Mouse (Mus musculus): Measurements from ENCODE around the gene Lrrc56. TPM values are rescaled to one million over a fixed set of nuclear protein-coding genes. Genes with fewer than 3 reads are reported as not detected.

Lrrc56 gene
- 1.9 TPM for polyA plus RNA-seq (2017; shearing (Covaris generic))

DNA sequence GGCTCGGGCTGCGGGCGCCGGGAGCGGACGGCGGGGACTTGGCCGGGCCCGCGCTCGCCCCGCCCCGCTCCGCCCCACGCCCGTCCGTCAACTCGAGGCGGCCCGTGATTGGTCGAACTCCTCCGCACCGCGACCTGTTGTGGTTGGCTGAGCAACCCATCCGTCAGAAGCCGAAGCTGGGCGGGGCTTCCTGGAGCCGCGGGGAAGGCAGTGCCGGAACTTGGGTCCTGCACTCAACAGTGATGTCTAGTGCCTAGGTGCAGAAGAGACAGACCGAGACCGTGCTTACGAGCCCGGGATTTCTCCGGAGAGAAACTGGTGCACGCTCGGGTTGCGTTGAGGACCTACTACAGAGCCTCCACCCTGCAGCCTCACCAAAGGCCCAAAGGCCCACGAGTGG, at the start of gene Lrrc56, which contains the start of gene Hras:
Gene Lrrc56, plus strand, starts transcription at position 210 of the 400 bp plus-strand sequence.
Gene Hras, minus strand, starts transcription at position 58 of the 400 bp plus-strand sequence.

DNA sequence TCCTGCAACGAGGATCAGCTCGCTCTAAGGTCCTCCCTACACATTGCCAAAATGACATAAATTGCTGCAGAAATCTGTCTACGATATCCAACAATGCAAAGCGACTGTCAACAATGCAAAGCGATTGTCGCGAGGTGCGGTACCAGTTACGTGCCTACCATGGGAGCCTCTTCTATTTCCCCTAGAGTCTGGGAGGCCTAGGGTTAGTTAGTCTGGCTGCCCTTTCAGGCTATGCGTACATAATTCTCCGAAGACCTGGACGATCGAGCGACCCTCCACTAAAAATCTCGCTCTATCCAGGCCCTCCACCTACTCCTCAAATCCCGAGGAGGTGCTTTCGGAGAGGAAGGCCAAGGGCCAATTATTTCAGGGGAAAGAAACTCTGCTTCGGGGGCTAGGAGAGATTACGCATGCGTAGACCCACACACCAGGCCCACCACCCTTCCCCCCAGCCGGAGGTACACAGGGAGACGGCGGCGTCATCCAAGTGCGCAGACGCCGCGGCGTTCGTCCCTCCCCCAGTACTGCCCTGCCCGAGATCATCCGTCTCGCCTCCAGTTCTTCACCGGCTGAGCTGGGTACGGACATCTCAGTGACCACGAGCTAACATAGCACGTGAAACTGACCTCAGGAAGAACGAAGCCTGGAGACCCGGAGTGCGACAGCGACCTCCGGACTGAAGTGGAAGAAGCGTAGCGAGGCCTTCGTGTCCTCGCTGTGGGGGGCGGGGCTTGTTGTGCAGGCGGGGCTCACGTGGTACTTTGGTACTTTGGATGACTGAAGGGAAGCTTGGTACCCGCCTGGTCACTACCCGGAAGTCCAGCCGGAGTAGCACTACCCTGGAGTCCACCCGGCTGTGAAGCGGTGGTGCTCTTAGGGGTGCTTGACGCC, 21.6 kb upstream of the Lrrc56 start, which contains the start of gene Rnh1:
Gene Rnh1, minus strand, starts transcription at position 742 of the 891 bp plus-strand sequence.

DNA sequence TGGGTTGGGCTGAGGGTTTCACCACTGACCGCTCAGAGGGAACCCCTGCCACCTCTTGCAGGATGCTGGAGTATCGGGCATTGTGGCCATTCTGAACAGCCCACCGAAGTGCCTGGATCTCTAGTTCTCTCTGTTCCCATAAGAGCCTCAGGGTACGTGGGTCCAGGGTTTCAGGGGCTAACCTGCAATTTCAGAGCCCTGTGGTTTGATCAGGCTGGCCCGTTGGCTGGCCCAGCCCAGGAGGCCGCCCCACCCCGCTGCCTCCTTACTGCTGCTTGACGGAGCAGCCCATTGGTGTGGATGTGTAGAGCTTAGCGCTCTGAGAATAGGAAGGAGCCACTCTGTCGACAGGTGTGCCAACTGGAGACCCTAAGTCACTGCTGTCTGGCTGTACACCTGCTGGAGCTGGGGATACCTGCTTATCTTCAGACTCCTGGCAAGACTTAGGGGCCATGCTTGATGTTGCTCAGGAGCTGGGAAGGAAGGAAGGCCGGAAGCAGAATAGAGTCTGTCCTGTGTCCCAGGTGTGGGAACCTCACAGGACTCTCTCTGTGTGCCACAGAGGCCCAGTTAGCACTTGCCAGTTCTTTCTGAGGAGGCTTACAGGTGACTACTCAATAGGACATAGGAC, 19.8 kb downstream of the Lrrc56 start, which contains the start of gene Lmntd2:
Gene Lmntd2, minus strand, starts transcription at position 476 of the 631 bp plus-strand sequence.

DNA sequence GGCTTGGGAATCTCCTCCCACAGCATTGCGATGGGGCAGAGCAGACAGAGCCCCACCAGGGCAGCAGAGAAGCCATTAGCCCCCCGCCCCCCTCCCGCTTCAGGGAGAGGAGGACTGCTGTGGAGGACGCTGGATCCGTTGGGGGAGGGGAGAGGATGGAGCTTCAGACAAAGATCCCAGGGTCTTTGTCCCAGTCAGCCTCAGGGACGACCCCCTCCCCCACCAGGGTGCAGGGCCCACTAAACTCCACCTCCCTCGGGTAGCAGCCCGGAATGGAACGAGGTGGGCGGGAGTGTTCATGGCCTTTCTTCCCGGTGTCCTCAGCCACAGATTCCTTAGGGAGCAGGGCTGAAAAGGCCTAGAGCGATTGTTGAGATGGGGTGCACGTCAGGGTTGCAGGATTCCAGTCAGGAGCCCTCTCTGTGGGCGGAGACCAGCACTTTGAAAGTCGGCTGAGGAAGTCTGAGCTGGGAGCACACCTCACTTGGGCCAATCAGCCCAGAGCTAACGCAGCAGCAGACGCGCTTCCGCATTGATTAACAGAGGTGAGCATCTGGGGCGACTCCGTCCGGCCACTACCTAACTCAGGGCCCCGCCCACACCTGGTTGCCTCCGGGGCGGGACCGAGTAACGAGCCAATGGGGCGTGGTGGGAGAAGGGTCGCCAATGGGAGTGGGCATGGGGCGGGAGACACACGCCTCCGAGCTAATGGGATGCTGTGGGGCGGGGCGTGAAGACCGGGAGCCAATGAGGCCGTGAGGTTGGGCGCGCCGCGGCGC, 21.3 kb downstream of the Lrrc56 start, which contains the start of gene Rassf7:
Gene Rassf7, plus strand, starts transcription at position 760 of the 779 bp plus-strand sequence.

DNA sequence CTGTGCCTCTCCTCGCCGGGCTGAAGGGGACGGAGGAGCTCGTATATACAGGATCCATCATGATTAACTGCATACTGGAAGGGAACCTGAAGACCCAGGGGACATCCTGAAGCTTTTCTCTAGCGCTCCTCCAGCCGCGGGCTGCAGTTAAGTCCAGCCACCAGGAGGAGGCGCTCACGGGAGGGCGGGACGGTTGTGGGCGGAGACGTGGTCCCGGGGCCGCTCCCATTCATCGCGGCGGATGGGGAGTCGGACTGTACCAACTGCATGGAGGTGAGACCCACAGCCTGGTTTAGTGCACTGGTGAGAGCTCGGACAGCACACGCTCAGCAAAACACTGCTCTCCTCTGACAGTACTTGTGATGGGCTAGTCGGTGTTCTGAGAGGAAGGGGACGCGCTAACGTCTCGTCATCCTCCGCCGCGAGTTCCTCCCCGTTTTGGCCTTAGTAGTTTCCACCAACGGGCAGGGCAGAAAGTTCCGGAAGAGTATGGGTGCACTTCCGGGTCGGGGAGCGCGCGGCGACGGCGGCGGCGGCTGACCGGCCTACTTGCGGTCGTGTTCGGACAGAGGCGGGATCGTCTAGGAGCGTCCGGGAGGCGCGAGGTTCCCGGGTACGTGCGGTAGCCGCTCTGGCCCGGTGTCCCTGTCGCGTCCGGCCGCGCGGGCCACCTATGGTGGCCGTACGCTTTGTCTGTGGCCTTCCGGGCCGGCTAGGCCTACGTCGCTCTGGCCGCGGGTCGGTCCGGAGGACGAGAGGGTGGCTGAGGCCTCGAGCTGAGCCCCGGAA, 34.5 kb downstream of the Lrrc56 start, which contains the start of gene Phrf1:
Gene Phrf1, plus strand, starts transcription at position 506 of the 789 bp plus-strand sequence.

Other genes with a start within 250 kb of the Lrrc56 start
- gene Ifitm5, start 243.9 kb upstream of the Lrrc56 start, polyA plus RNA-seq (2017; shearing (Covaris generic)): not detected
- gene Gm45717, start 238.2 kb upstream of the Lrrc56 start, polyA plus RNA-seq (2017; shearing (Covaris generic)): not detected
- gene Ifitm2, start 238.2 kb upstream of the Lrrc56 start, polyA plus RNA-seq (2017; shearing (Covaris generic)): 10.5 TPM
- gene Ifitm1, start 226.9 kb upstream of the Lrrc56 start, polyA plus RNA-seq (2017; shearing (Covaris generic)): 2.8 TPM
- 8.0 TPM for gene Ifitm3, start 183.4 kb upstream of the Lrrc56 start, polyA plus RNA-seq (2017; shearing (Covaris generic))
- gene Ifitm6, start 176.2 kb upstream of the Lrrc56 start, polyA plus RNA-seq (2017; shearing (Covaris generic)): not detected
- gene Gm17387, start 165.0 kb upstream of the Lrrc56 start, polyA plus RNA-seq (2017; shearing (Covaris generic)): not detected
- 25.8 TPM for gene B4galnt4, start 133.1 kb upstream of the Lrrc56 start, polyA plus RNA-seq (2017; shearing (Covaris generic))
- gene Pkp3, start 115.9 kb upstream of the Lrrc56 start, polyA plus RNA-seq (2017; shearing (Covaris generic)): 147 TPM
- 71.4 TPM for gene Sigirr, start 93.6 kb upstream of the Lrrc56 start, polyA plus RNA-seq (2017; shearing (Covaris generic))
- not detected for gene Ano9, start 76.4 kb upstream of the Lrrc56 start, polyA plus RNA-seq (2017; shearing (Covaris generic))
- 6.9 TPM for gene Ptdss2, start 71.8 kb upstream of the Lrrc56 start, polyA plus RNA-seq (2017; shearing (Covaris generic))
- 79.7 TPM for gene Rnh1, start 21.3 kb upstream of the Lrrc56 start, polyA plus RNA-seq (2017; shearing (Covaris generic))
- gene Hras, start 152 bp upstream of the Lrrc56 start, polyA plus RNA-seq (2017; shearing (Covaris generic)): 22.4 TPM
- 12.7 TPM for gene Lmntd2, start 19.9 kb downstream of the Lrrc56 start, polyA plus RNA-seq (2017; shearing (Covaris generic))
- 7.9 TPM for gene Rassf7, start 21.7 kb downstream of the Lrrc56 start, polyA plus RNA-seq (2017; shearing (Covaris generic))
- gene Phrf1, start 34.6 kb downstream of the Lrrc56 start, polyA plus RNA-seq (2017; shearing (Covaris generic)): 81.8 TPM
- gene Irf7, start 72.3 kb downstream of the Lrrc56 start, polyA plus RNA-seq (2017; shearing (Covaris generic)): 210 TPM
- gene Cdhr5, start 82.6 kb downstream of the Lrrc56 start, polyA plus RNA-seq (2017; shearing (Covaris generic)): not detected
- gene Sct, start 85.0 kb downstream of the Lrrc56 start, polyA plus RNA-seq (2017; shearing (Covaris generic)): not detected
- gene Drd4, start 97.8 kb downstream of the Lrrc56 start, polyA plus RNA-seq (2017; shearing (Covaris generic)): not detected
- 52.5 TPM for gene Deaf1, start 133.5 kb downstream of the Lrrc56 start, polyA plus RNA-seq (2017; shearing (Covaris generic))
- 21.2 TPM for gene Tmem80, start 133.6 kb downstream of the Lrrc56 start, polyA plus RNA-seq (2017; shearing (Covaris generic))
- gene Eps8l2, start 144.7 kb downstream of the Lrrc56 start, polyA plus RNA-seq (2017; shearing (Covaris generic)): not detected
- 199 TPM for gene Taldo1, start 198.0 kb downstream of the Lrrc56 start, polyA plus RNA-seq (2017; shearing (Covaris generic))
- gene Gatd1, start 220.0 kb downstream of the Lrrc56 start, polyA plus RNA-seq (2017; shearing (Covaris generic)): 24.6 TPM
- not detected for gene Cend1, start 235.3 kb downstream of the Lrrc56 start, polyA plus RNA-seq (2017; shearing (Covaris generic))
- 50.9 TPM for gene Slc25a22, start 243.7 kb downstream of the Lrrc56 start, polyA plus RNA-seq (2017; shearing (Covaris generic))
- gene Pidd1, start 249.9 kb downstream of the Lrrc56 start, polyA plus RNA-seq (2017; shearing (Covaris generic)): 3.6 TPM

Data from effector memory CD4-positive, alpha-beta T cell, adult 5 months (primary cell).